Mouse (Mus musculus) brown adipose tissue, adult 24 weeks (tissue): Measurements from ENCODE around the gene Krtap5-5. TPM values are rescaled to one million over a fixed set of nuclear protein-coding genes. Genes with fewer than 3 reads are reported as not detected.
"Not testable (repeated sequence)": the region's sequence is repeated elsewhere in the genome, so short reads cannot be mapped to it uniquely, and the experiment has no call there.

Experiments used
- H3K27ac ChIP-seq: fragments of 200-500 bp; replicated peaks from 2 replicates; pipeline ENCODE4 v1.5.1; 2012; ENCODE audit warnings: low read depth, mild to moderate bottlenecking, low read length
- H3K4me1 ChIP-seq: fragments of 200-500 bp; 2 replicates; pipeline ENCODE4 v1.6.1; 2012; ENCODE audit warnings: low read length, mixed read lengths; ENCODE audit not compliant: control insufficient read depth, insufficient read depth, insufficient read length
- H3K4me3 ChIP-seq: fragments of 200-500 bp; 2 replicates; pipeline ENCODE4 v1.5.1; 2012; ENCODE audit warnings: low read depth, mild to moderate bottlenecking, low read length, moderate library complexity; ENCODE audit not compliant: insufficient read depth
- polyA plus RNA-seq: library from polyadenylated mRNA; stranded (reverse); fragments of >200 nt; gene quantifications from 2 replicates; pipeline ENCODE4 v1.2.4, GENCODE M21; 2012; ENCODE audit not compliant: missing spikeins, insufficient read depth, insufficient read length

Krtap5-5 gene
- polyA plus RNA-seq: not detected in 2 replicates

- H3K27ac ChIP-seq: 0 out of 2 replicates have a peak within 1 kb of the TSS, but pooled peaks have one; percentile 17
- not testable (repeated sequence) for H3K4me1 ChIP-seq, H3K4me3 ChIP-seq
Measured at GRCm38 (mm10) chr7:142229871-142230270, at the start of gene Krtap5-5. Krtap5-5 (minus strand) TSS chr7:142229971.

- H3K4me1 ChIP-seq, H3K27ac ChIP-seq, H3K4me3 ChIP-seq: not testable (repeated sequence)
Measured at GRCm38 (mm10) chr7:142279291-142279690, 49.5 kb upstream of the Krtap5-5 start.

- H3K4me3 ChIP-seq, H3K4me1 ChIP-seq, H3K27ac ChIP-seq: not testable (repeated sequence)
Measured at GRCm38 (mm10) chr7:142278183-142278582, 48.4 kb upstream of the Krtap5-5 start.

GRCm38 (mm10) chr7:142274263-142274662 lies 44.5 kb upstream of the Krtap5-5 start, which contains the start of gene Gm4559:
Gm4559 (minus strand) TSS chr7:142274363.
- H3K27ac ChIP-seq, H3K4me1 ChIP-seq, H3K4me3 ChIP-seq: not testable (repeated sequence)

GRCm38 (mm10) chr7:142258254-142258653 lies 28.5 kb upstream of the Krtap5-5 start, which contains the start of gene Gm2431:
Gm2431 (minus strand) TSS chr7:142258354.
- not testable (repeated sequence) for H3K4me3 ChIP-seq, H3K27ac ChIP-seq, H3K4me1 ChIP-seq

- H3K4me3 ChIP-seq: no peak overlapping the region
- no peak overlapping the region for H3K27ac ChIP-seq
- H3K4me1 ChIP-seq: no peaks in the 10 kb centered on the region
Measured at GRCm38 (mm10) chr7:142255517-142255916, 25.7 kb upstream of the Krtap5-5 start.

GRCm38 (mm10) chr7:142249824-142250223 lies 20.1 kb upstream of the Krtap5-5 start:
- H3K4me3 ChIP-seq: no peak overlapping the region

GRCm38 (mm10) chr7:142240978-142241377 lies 11.2 kb upstream of the Krtap5-5 start, which contains the start of gene Gm40460:
Gm40460 (minus strand) TSS chr7:142241078.
- no peak within 1 kb of the TSS for H3K4me3 ChIP-seq
- H3K27ac ChIP-seq: no peak within 1 kb of the TSS
- H3K4me1 ChIP-seq: no peaks in the 10 kb centered on the region

More at GRCm38 (mm10) chr7:142249824-142250223, 20.1 kb upstream of the Krtap5-5 start:
- H3K27ac ChIP-seq: no peak overlapping the region
- no peaks in the 10 kb centered on the region for H3K4me1 ChIP-seq

GRCm38 (mm10) chr7:142231540-142231939 lies 1.8 kb upstream of the Krtap5-5 start:
- Histone ChIP-seq H3K4me1 (peaks cover 3% of the 10 kb centered on the region; the same call in 1 of the 2 replicates), H3K4me3 (no peak overlapping the region), H3K27ac (no peak overlapping the region)

- Histone ChIP-seq H3K27ac (no peak overlapping the region), H3K4me1 (no peaks in the 10 kb centered on the region), H3K4me3 (no peak overlapping the region)
Measured at GRCm38 (mm10) chr7:142224518-142224917, 5.3 kb downstream of the Krtap5-5 start.

GRCm38 (mm10) chr7:142212136-142212535 lies 17.6 kb downstream of the Krtap5-5 start:
- H3K4me1 ChIP-seq, H3K27ac ChIP-seq, H3K4me3 ChIP-seq: not testable (repeated sequence)

- Histone ChIP-seq H3K4me1 (no peaks in the 10 kb centered on the region), H3K27ac (no peak within 1 kb of the TSS), H3K4me3 (no peak within 1 kb of the TSS)
Measured at GRCm38 (mm10) chr7:142211559-142211958, 18.2 kb downstream of the Krtap5-5 start, which contains the start of gene Gm7579. Gm7579 (plus strand) TSS chr7:142211859.

GRCm38 (mm10) chr7:142206891-142207290 lies 22.9 kb downstream of the Krtap5-5 start:
- not testable (repeated sequence) for H3K27ac ChIP-seq, H3K4me3 ChIP-seq, H3K4me1 ChIP-seq

GRCm38 (mm10) chr7:142205488-142205887 lies 24.3 kb downstream of the Krtap5-5 start:
- H3K27ac ChIP-seq: no peak overlapping the region
- no peaks in the 10 kb centered on the region for H3K4me1 ChIP-seq
- no peak overlapping the region for H3K4me3 ChIP-seq

GRCm38 (mm10) chr7:142201064-142201463 lies 28.7 kb downstream of the Krtap5-5 start, which contains the start of gene Krtap5-3:
Krtap5-3 (plus strand) TSS chr7:142201364.
- H3K4me1 ChIP-seq: no peaks in the 10 kb centered on the region
- H3K27ac ChIP-seq: no peak within 1 kb of the TSS
- H3K4me3 ChIP-seq: no peak within 1 kb of the TSS

GRCm38 (mm10) chr7:142198748-142199147 lies 31.0 kb downstream of the Krtap5-5 start:
- Histone ChIP-seq H3K4me1 (no peaks in the 10 kb centered on the region), H3K27ac (no peak overlapping the region), H3K4me3 (no peak overlapping the region)
